Mouse (Mus musculus) gastrocnemius, adult 8-10 months (tissue): ENCODE data around the gene Mmgt1. TPM values are rescaled to one million over a fixed set of nuclear protein-coding genes. Genes with fewer than 3 reads are reported as not detected.

Experiments
- DNase-seq, 2 experiments: peaks; one replicate each; pipeline ENCODE4 v3.0.0; 2022; ENCODE audit warnings: low spot score in 2 of 2
- microRNA-seq: library from miRNA; unstranded; fragments of <30 nt; microRNA quantifications from one replicate; pipeline ENCODE4 v1.2.0, GENCODE M21; 2022
- total RNA-seq, 4 experiments: library from RNA; stranded (reverse); gene quantifications; 2 replicates each; pipeline ENCODE4 v1.2.4; 2022

Mmgt1 gene
- 10 to 100 TPM; 24.2 to 27.7 (median 25.8) TPM for total RNA-seq

- DNase-seq = peak; percentile 77 to 89
These were observed at the start of gene Mmgt1 for GRCm38 (mm10) chrX:56597887-56598640. Mmgt1 (minus strand) TSS chrX:56598069.

- no peak for DNase-seq
These were observed 42.2 kb upstream of the Mmgt1 start for GRCm38 (mm10) chrX:56640066-56640465.

GRCm38 (mm10) chrX:56636185-56636584 lies 38.3 kb upstream of the Mmgt1 start:
- no peak for DNase-seq

GRCm38 (mm10) chrX:56615236-56615635 lies 17.4 kb upstream of the Mmgt1 start:
- no peak for DNase-seq

GRCm38 (mm10) chrX:56610318-56610694 lies 12.4 kb upstream of the Mmgt1 start:
- no peak for DNase-seq

- peak; percentile 46 to 63 for DNase-seq
These were observed 11.9 kb upstream of the Mmgt1 start, which contains the start of gene Slc9a6 for GRCm38 (mm10) chrX:56609623-56610317. Slc9a6 (plus strand) TSS chrX:56609757.

DNA sequence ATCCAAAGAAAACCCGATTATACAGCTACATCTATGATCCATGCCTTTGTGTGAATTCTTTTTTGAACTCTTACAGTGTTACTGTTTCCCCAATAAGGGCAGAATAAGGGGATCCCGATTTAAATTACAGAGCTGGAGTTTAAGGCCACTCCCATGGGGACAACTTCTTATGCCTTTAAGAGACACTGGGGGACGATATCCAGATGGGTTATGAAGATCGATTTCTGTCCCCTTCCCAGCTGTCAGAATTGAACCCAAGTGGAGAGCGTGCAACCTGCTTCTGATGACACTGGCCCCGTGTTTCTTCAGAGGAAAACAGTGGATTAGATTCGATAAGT lies 11.4 kb upstream of the Mmgt1 start:
- no peak for DNase-seq

DNA sequence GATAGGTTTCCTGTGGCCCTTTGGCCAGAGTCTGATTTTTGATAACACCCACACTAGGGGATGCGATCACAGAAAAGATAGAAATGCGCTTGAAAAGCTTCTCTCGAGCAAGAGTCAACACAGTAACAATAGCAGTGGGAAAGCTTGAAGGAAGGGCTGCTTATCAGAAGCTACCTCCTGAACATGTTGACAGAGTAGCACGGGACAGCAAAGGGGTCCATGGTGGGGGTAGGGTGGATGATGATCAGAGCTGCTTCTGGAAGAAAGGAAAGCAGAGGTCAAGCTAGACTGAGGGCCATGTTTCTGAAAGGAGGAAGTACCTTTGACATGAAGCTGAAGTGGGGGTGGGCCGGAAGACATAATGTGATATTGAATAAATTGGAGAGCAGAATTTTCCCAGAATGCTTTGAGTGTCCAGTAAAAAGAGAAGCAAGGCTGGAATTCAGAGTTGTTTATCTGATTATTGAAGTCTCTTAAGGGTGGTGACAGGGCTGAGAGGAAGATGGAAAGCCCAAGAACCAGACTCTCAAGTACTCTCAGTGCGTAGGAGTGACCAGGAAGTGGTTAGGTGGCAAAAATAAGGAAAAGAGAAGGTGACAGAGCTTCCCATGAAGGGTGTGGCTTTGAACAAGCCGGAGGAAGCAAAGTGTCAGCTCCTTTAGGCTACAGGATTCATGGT lies 9.3 kb upstream of the Mmgt1 start:
- no peak for DNase-seq

GRCm38 (mm10) chrX:56606536-56606935 lies 8.7 kb upstream of the Mmgt1 start:
- no peak for DNase-seq

GRCm38 (mm10) chrX:56597219-56597886 lies 516 bp downstream of the Mmgt1 start:
- no peak for DNase-seq

- DNase-seq = no peak
These were observed 19.7 kb downstream of the Mmgt1 start for GRCm38 (mm10) chrX:56578200-56578599.

DNA sequence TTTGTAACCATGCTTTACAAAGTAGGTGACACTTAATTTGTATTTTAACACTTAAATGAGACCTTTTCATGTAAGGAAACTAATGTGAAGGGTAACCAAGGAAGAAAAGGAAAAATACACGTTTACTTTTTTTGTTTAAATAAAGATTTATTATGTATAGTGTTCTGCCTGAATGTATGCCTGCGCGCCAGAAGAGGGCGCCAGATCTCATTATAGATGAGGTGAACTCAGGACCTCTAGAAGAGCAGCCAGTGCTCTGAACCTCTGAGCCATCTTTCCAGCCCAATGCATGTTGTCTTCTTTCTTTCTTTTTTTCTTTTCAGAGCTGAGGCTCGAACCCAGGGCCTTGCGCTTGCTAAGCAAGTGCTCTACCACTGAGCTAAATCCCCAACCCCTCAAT lies 25.4 kb downstream of the Mmgt1 start:
- no peak for DNase-seq

- no peak for DNase-seq
These were observed 44.3 kb downstream of the Mmgt1 start for GRCm38 (mm10) chrX:56553584-56553983.

DNA sequence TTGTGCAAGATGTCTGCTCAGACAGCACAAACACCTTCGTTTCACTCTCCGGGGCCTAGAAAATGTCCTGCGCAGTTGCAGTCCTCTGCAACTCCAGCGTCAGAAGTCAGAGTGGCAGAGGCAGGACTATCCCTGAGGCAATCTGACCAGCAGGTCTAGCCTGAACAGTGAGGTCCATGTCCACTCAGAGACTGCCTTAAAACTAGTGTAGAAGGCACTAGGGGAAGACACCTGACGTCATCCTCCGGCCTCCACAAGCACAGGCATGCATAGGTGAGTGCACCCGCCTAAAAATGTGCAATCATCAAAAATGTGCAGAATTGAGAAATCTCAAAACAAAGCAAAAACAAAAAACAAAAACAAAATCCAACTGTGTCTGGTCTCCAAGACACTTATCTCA lies 48.4 kb downstream of the Mmgt1 start, which contains the start of gene Gm648:
Gene Gm648, minus strand, starts transcription at position 101 of the 400 bp plus-strand sequence.
- no peak for DNase-seq

DNA sequence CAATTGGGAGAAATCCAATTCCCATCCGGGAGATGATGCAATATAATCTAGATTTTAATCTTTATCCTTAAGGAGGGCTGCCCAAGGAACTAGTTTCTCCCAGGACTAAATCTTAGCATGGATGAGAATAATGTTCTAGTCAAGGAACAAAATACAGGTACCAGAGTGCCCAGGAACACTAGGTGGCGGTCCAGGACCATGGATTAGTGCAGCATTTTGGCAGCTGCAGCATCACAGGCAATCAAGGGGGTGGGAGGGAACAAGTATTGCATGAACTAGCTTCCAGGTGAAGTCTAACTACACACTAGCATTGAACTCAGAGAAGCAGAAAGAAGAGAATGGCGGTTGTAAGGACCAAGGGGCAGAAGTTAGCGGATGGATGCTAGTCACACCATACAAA lies 60.7 kb downstream of the Mmgt1 start:
- no peak for DNase-seq

Small RNA genes lying within 50 kb of the gene (microRNA-seq; reads per million reads assigned to microRNA genes)
- not detected for gene Mir5116

Other genes with a start within 250 kb of the Mmgt1 start
- gene Smim10l2a, start 223.5 kb downstream of the Mmgt1 start, total RNA-seq = under 1 TPM in 1 of 4 experiments, not detected in 3; 0.16 TPM
- gene Gm2174, start 150.1 kb downstream of the Mmgt1 start, total RNA-seq = under 1 TPM in 1 of 4 experiments, not detected in 3; 0.97 TPM
- gene Ints6l, start 143.2 kb downstream of the Mmgt1 start, total RNA-seq = 1 to 10 TPM; 3.4 to 6.5 (median 4.1) TPM
- not detected for gene Gm10477, start 73.3 kb downstream of the Mmgt1 start, total RNA-seq
- gene Gm648, start 48.5 kb downstream of the Mmgt1 start, total RNA-seq = not detected
- 10 to 100 TPM; 25.9 to 29.6 (median 27.1) TPM for gene Slc9a6, start 11.7 kb upstream of the Mmgt1 start, total RNA-seq
- 1,000 to 10,000 TPM in 2 of 4 experiments, 100 to 1,000 TPM in 2; 965 to 1,061 (median 1,004) TPM for gene Fhl1, start 133.7 kb upstream of the Mmgt1 start, total RNA-seq
- gene Map7d3, start 224.3 kb upstream of the Mmgt1 start, total RNA-seq = under 1 TPM; 0.10 to 0.22 (median 0.18) TPM